Mouse (Mus musculus) erythroblast, embryonic 14.5 days (primary cell): ENCODE measurements around the gene Grb7. TPM values are rescaled to one million over a fixed set of nuclear protein-coding genes. Genes with fewer than 3 reads are reported as not detected.

Experiments
- H3K27me3 ChIP-seq: 2 replicates; pipeline ENCODE4 v1.6.1; 2012; ENCODE audit warnings: inconsistent platforms; ENCODE audit not compliant: control insufficient read depth
- H3K36me3 ChIP-seq: 2 replicates; pipeline ENCODE4 v1.6.1; 2012; ENCODE audit warnings: mild to moderate bottlenecking, inconsistent platforms; ENCODE audit not compliant: control insufficient read depth
- H3K4me1 ChIP-seq: 2 replicates; pipeline ENCODE4 v1.6.1; 2012; ENCODE audit warnings: inconsistent platforms; ENCODE audit not compliant: control insufficient read depth
- H3K4me3 ChIP-seq: replicated peaks from 2 replicates; pipeline ENCODE3; 2012; ENCODE audit warnings: moderate library complexity, mild to moderate bottlenecking, inconsistent platforms
- H3K9me3 ChIP-seq: 2 replicates; pipeline ENCODE4 v1.6.1; 2012; ENCODE audit warnings: low read length, inconsistent platforms, mixed read lengths; ENCODE audit not compliant: control insufficient read depth
- GATA1 ChIP-seq: IDR thresholded peaks from 2 replicates; pipeline ENCODE4 v1.6.1; 2012; ENCODE audit warnings: low read length, inconsistent platforms, mixed read lengths
- TAL1 ChIP-seq: IDR thresholded peaks from 3 replicates; pipeline ENCODE4 v1.6.1; 2012; ENCODE audit warnings: low read length, inconsistent platforms, mixed read lengths
- polyA plus RNA-seq: library from polyadenylated mRNA; stranded (reverse); fragments of >175 nt; gene quantifications from 2 replicates; pipeline ENCODE4 v1.2.3, GENCODE M21; 2012

Grb7 gene
- polyA plus RNA-seq, 1 experiment: 0.13 TPM

GRCm38 (mm10) chr11:98487526-98488040, 41.4 kb downstream of the Grb7 start:
- Histone ChIP-seq H3K9me3 (no peaks in the 10 kb centered on the region), H3K4me3 (no peak overlapping the region), H3K27me3 (no peaks in the 10 kb centered on the region; the same call in 1 of the 2 replicates), H3K36me3 (no peaks in the 10 kb centered on the region), H3K4me1 (no peaks in the 10 kb centered on the region)
- TF ChIP-seq GATA1 (no peak), TAL1 (no peak)

DNA sequence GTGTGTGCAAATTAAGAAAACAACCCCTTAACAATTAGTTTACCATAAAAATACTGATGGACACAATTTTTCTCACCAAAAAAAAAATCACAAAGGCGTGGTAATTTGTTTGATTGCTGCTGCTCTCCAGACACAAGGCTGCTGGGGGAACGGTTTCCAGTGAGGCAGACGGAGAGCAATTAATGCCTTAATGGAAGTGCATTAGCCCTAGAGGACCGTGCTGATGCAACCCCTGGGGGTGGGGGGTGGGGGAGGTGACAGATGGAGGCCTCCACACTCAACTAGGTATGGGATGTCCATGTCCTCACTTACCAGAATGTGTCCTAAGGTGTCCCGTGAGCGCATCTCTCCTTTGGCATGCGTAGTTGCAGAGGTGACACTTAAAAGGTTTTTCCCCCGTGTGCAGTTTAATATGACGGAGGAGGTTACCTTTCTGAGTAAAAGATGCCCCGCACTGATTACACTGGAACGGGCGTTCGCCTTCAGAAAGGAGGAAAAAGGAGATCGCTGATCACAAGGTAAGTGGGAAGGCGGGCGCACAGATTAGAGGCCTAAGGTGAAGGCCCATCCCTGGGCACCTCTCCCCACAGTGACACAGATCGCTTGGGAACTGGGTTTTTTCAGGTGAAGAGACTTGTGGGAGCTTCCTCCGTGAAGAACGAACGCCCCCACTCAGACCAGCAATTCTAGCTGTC, 42.5 kb downstream of the Grb7 start:
- no peaks in the 10 kb centered on the region for H3K4me1 ChIP-seq
- TF ChIP-seq GATA1 (no peak), TAL1 (no peak)
- H3K9me3 ChIP-seq: no peaks in the 10 kb centered on the region
- no peak overlapping the region for H3K4me3 ChIP-seq
- no peaks in the 10 kb centered on the region; the same call in 1 of the 2 replicates for H3K27me3 ChIP-seq
- H3K36me3 ChIP-seq: no peaks in the 10 kb centered on the region

GRCm38 (mm10) chr11:98491571-98491970, 45.4 kb downstream of the Grb7 start:
- Histone ChIP-seq H3K27me3 (no peaks in the 10 kb centered on the region), H3K9me3 (no peaks in the 10 kb centered on the region), H3K4me3 (no peak overlapping the region), H3K36me3 (no peaks in the 10 kb centered on the region), H3K4me1 (no peaks in the 10 kb centered on the region)
- no peak for TF ChIP-seq TAL1
- TF ChIP-seq GATA1: no peak

DNA sequence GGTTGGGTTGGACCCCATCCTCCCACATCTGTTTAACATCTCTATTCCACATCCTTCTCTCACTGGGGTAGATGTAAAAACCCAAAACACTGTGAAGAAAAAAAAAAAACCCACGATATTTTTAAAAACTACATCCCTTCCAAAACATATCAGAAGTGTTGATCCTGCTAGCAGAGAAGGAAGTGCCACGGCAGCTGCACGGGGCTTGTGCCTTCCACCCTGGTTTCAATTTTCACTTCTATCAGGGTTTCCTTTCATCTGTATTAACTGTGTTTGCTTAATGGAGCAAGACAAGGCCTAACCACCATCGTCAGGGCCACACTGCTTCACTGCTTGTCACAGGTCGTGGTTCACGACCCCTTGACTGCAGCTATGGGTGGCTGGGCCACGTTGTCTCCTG, 46.8 kb downstream of the Grb7 start:
- Histone ChIP-seq H3K27me3 (no peaks in the 10 kb centered on the region), H3K36me3 (no peaks in the 10 kb centered on the region), H3K4me1 (no peaks in the 10 kb centered on the region), H3K4me3 (no peak overlapping the region), H3K9me3 (no peaks in the 10 kb centered on the region)
- TF ChIP-seq TAL1: no peak
- no peak for TF ChIP-seq GATA1

- no peak for TF ChIP-seq TAL1
- no peak for TF ChIP-seq GATA1
- Histone ChIP-seq H3K4me3 (no peak overlapping the region), H3K9me3 (no peaks in the 10 kb centered on the region), H3K36me3 (no peaks in the 10 kb centered on the region), H3K4me1 (no peaks in the 10 kb centered on the region), H3K27me3 (no peaks in the 10 kb centered on the region)
These were observed 47.2 kb downstream of the Grb7 start for GRCm38 (mm10) chr11:98493394-98493793.

DNA sequence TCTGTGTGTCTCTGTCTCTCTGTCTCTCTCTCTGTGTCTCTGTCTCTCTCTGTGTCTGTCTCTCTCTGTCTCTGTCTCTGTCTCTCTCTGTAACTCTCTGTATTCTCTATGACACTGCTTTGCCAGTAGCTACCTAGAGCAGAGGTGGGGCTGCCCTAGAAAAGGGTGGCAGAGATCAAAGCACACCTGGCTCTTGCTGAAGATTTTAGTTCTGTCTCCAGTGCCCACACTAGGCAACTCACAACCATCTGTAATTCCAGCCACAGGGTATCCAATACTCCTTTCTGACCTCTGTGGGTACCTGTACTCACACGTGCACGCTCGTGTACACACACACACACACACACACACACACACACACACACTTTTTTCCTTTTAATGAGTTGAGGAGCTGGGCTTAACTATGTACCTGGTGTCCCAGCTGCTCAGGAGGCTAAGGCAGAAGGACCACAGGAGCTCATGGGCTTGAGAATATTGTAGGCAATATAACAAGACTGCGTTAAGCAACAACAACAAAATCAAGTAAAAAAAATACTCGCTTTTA, 49.1 kb downstream of the Grb7 start:
- no peaks in the 10 kb centered on the region for H3K4me1 ChIP-seq
- H3K36me3 ChIP-seq: no peaks in the 10 kb centered on the region
- H3K9me3 ChIP-seq: no peaks in the 10 kb centered on the region
- H3K4me3 ChIP-seq: no peak overlapping the region
- TF ChIP-seq GATA1 (no peak), TAL1 (no peak)
- no peaks in the 10 kb centered on the region for H3K27me3 ChIP-seq

DNA sequence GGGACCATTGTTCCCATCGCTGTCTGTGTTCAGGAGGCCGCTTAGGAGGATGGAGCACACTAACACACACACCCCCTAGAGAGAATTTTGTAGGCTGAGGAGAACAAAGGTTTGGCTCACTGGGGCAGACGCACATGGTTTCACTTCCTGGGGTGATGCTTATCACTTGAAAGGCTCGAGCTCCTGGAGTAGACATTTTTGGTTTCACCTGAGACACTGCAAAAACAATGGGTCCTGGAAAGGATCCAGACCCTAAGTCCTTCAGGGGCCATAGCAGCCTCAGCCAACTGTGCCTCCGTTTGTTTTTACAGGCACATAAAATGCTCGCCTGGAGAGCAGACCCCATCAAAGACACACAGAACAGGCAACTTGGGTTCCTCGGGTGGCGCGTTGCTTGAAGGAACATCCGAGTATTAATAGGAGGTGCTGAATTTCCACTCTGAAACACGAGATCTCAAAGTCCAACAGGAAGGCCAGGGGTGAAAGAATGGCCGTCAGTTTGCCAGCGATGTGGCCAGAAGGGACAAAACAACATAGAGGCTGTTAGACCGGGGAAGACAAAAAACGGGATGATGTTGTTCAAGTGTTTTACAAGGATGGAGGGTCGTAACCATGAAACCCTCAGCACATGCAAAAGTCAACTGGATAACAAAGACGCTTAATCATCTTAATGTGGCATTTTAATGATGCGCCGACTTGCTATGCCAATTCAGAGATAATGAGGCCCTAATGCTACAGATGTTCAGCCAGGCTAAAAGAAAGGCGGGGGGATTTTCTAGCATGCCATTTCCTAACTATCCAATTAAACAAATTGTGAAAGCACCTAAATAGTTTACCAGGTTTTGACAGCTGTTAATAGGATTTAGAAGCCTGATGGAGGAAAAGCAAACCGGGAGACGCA, 51.4 kb downstream of the Grb7 start:
- no peak for TF ChIP-seq GATA1
- TF ChIP-seq TAL1: no peak
- H3K9me3 ChIP-seq: no peaks in the 10 kb centered on the region

DNA sequence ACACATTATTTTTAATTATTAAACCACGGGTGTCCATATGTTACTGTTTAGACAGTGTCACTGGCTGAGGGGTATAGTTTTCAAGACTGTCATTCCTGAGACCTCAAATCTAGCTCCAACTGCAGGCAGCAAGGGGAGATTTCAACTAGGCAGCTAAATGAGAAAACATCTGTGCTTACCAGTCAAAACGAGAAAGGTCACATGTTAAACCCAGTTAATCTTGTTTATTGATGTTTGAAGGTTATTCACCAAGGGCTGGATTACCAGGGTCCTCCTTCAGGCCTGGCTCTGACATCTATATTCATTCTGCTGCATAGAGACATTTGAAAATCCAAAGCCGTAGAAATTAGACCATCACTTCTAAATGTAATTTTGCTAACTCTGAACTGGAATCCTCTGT, 58.7 kb downstream of the Grb7 start:
- H3K4me3 ChIP-seq: no peak overlapping the region
- no peak for TF ChIP-seq GATA1
- TF ChIP-seq TAL1: no peak
- no peaks in the 10 kb centered on the region for H3K36me3 ChIP-seq
- H3K9me3 ChIP-seq: no peaks in the 10 kb centered on the region
- no peaks in the 10 kb centered on the region for H3K4me1 ChIP-seq
- H3K27me3 ChIP-seq: no peaks in the 10 kb centered on the region

More for the DNA sequence above, 51.4 kb downstream of the Grb7 start:
- Histone ChIP-seq H3K36me3 (no peaks in the 10 kb centered on the region), H3K27me3 (no peaks in the 10 kb centered on the region), H3K4me3 (no peak overlapping the region), H3K4me1 (no peaks in the 10 kb centered on the region)

Other genes starting within 250 kb of the Grb7 start
- gene Cdk12, start 243.3 kb upstream of the Grb7 start, polyA plus RNA-seq: 1.6 and 1.8 TPM in 2 replicates
- not detected in 2 replicates for gene Neurod2, start 116.7 kb upstream of the Grb7 start, polyA plus RNA-seq
- 0.02 TPM in 1 of 2 replicates, not detected in the other for gene Ppp1r1b, start 98.0 kb upstream of the Grb7 start, polyA plus RNA-seq
- 1.2 and 1.7 TPM in 2 replicates for gene Stard3, start 88.0 kb upstream of the Grb7 start, polyA plus RNA-seq
- not detected in 2 replicates for gene Tcap, start 62.6 kb upstream of the Grb7 start, polyA plus RNA-seq
- gene Pnmt, start 59.9 kb upstream of the Grb7 start, polyA plus RNA-seq: not detected in 2 replicates
- 0.91 and 1.1 TPM in 2 replicates for gene Pgap3, start 45.9 kb upstream of the Grb7 start, polyA plus RNA-seq
- 0.01 TPM in 1 of 2 replicates, not detected in the other for gene Erbb2, start 33.9 kb upstream of the Grb7 start, polyA plus RNA-seq
- gene Mien1, start 7.4 kb upstream of the Grb7 start, polyA plus RNA-seq: 3.1 and 4.4 TPM in 2 replicates
- gene Ikzf3, start 99.6 kb downstream of the Grb7 start, polyA plus RNA-seq: not detected in 2 replicates
- 0.08 and 0.09 TPM in 2 replicates for gene Zpbp2, start 104.7 kb downstream of the Grb7 start, polyA plus RNA-seq
- gene Ormdl3, start 141.0 kb downstream of the Grb7 start, polyA plus RNA-seq: 13.5 and 13.6 TPM in 2 replicates
- gene Lrrc3c, start 151.9 kb downstream of the Grb7 start, polyA plus RNA-seq: not detected in 2 replicates
- gene Gm12355, start 179.3 kb downstream of the Grb7 start, polyA plus RNA-seq: not detected in 2 replicates
- not detected in 2 replicates for gene Gsdma3, start 180.0 kb downstream of the Grb7 start, polyA plus RNA-seq
- not detected in 2 replicates for gene Gsdma2, start 200.4 kb downstream of the Grb7 start, polyA plus RNA-seq
- 0.03 TPM in 1 of 2 replicates, not detected in the other for gene Gsdma, start 218.0 kb downstream of the Grb7 start, polyA plus RNA-seq
- gene Psmd3, start 236.2 kb downstream of the Grb7 start, polyA plus RNA-seq: 15.0 and 17.0 TPM in 2 replicates